Mouse (Mus musculus) midbrain, embryonic 14.5 days (tissue): ENCODE data around the gene Igsf8. TPM values are rescaled to one million over a fixed set of nuclear protein-coding genes. Genes with fewer than 3 reads are reported as not detected.

Source experiments
- ATAC-seq: fragments of 200-750 bp; cut with Nextera tagmentation; 2 replicates; pipeline ENCODE4 v1.8.0; 2017; ENCODE audit warnings: moderate number of reproducible peaks, moderate library complexity; ENCODE audit not compliant: low FRiP score, low TSS enrichment
- DNase-seq: peaks from one replicate; pipeline ENCODE4 v3.0.0-alpha.2; 2015
- H3K27ac ChIP-seq: fragments of 300-500 bp; sonication (generic); replicated peaks from 2 replicates; pipeline ENCODE4 v1.5.1; 2014; ENCODE audit warnings: mild to moderate bottlenecking, low read depth, low read length, moderate library complexity
- H3K27me3 ChIP-seq: fragments of 300-500 bp; sonication (generic); 2 replicates; pipeline ENCODE4 v1.6.1; 2014; ENCODE audit warnings: low read length, control low read depth, mixed read lengths; ENCODE audit not compliant: control insufficient read depth, insufficient read depth
- H3K36me3 ChIP-seq: fragments of 300-500 bp; sonication (generic); 2 replicates; pipeline ENCODE4 v1.6.1; 2014; ENCODE audit warnings: low read length, control low read depth; ENCODE audit not compliant: control insufficient read depth, insufficient read depth
- H3K4me1 ChIP-seq: fragments of 300-500 bp; sonication (generic); 2 replicates; pipeline ENCODE4 v1.6.1; 2014; ENCODE audit warnings: mild to moderate bottlenecking, antibody characterized with exemption, low read length, control low read depth; ENCODE audit not compliant: control insufficient read depth, insufficient read depth
- H3K4me2 ChIP-seq: fragments of 300-500 bp; sonication (generic); 2 replicates; pipeline ENCODE4 v1.6.1; 2014; ENCODE audit warnings: mild to moderate bottlenecking, low read length, moderate library complexity
- H3K4me3 ChIP-seq: fragments of 300-500 bp; sonication (generic); replicated peaks from 2 replicates; pipeline ENCODE4 v1.5.1; 2014; ENCODE audit warnings: low read depth, low read length
- H3K9ac ChIP-seq: fragments of 300-500 bp; sonication (generic); replicated peaks from 2 replicates; pipeline ENCODE4 v1.6.1; 2014; ENCODE audit warnings: mild to moderate bottlenecking, low read length, moderate library complexity
- H3K9me3 ChIP-seq: fragments of 300-500 bp; sonication (generic); 2 replicates; pipeline ENCODE4 v1.6.1; 2016; ENCODE audit warnings: low read length, control low read depth, mixed read lengths; ENCODE audit not compliant: control insufficient read depth
- WGBS: fragments of 180-500 bp; shearing (Covaris S2); extraction: QIAGEN DNeasy Blood & Tissue Kit; methylation state at CpG from one replicate; pipeline ENCODE4 v1.1.7; 2014; 5-methylcytosine and 5-hydroxymethylcytosine counted together
- polyA plus RNA-seq: library from polyadenylated mRNA; unstranded; fragments of >200 nt; fragmentation: Nextera tagmentation; extraction: Ambion mirVana; gene quantifications from 2 replicates; pipeline ENCODE4 v1.2.1, GENCODE M21; 2014

Igsf8 gene
- polyA plus RNA-seq, 1 experiment from 2014 or later, result 61.0 TPM

- Histone ChIP-seq H3K9me3 (no peaks in the 10 kb centered on the region), H3K27me3 (peaks cover 2% of the 10 kb centered on the region; the same call in 1 of the 2 replicates), H3K4me2 (no peak overlapping the region), H3K4me3 (no peak overlapping the region), H3K36me3 (no peaks in the 10 kb centered on the region), H3K27ac (no peak overlapping the region), H3K4me1 (peaks cover 24% of the 10 kb centered on the region), H3K9ac (no peak overlapping the region)
- 88% methylated on average over 10 of the region's 10 CpGs for WGBS
- ATAC-seq (no peak), DNase-seq (no peak)
Measured at GRCm38 (mm10) chr1:172346707-172347106, 85.3 kb downstream of the Igsf8 start.

GRCm38 (mm10) chr1:172347382-172347781, 85.9 kb downstream of the Igsf8 start:
- H3K9ac ChIP-seq, result no peak overlapping the region
- ATAC-seq, result no peak
- 93% methylated on average over 12 of the region's 12 CpGs for WGBS
- no peaks in the 10 kb centered on the region for H3K36me3 ChIP-seq
- no peak overlapping the region for H3K27ac ChIP-seq
- DNase-seq, result no peak
- H3K4me3 ChIP-seq, result no peak overlapping the region
- peaks cover 24% of the 10 kb centered on the region for H3K4me1 ChIP-seq
- no peaks in the 10 kb centered on the region for H3K27me3 ChIP-seq
- H3K9me3 ChIP-seq, result no peaks in the 10 kb centered on the region
- no peak overlapping the region for H3K4me2 ChIP-seq

GRCm38 (mm10) chr1:172349504-172349903, 88.1 kb downstream of the Igsf8 start:
- ATAC-seq (peak; percentile 18), DNase-seq (no peak)
- H3K27ac ChIP-seq, result peak overlapping the region; percentile 86
- 29% methylated on average over 5 of the region's 5 CpGs for WGBS
- peak overlapping the region; percentile 36; the same call in 1 of the 2 replicates for H3K9ac ChIP-seq
- H3K36me3 ChIP-seq, result no peaks in the 10 kb centered on the region
- peak overlapping the region; percentile 34 for H3K4me2 ChIP-seq
- H3K4me1 ChIP-seq, result peaks cover 24% of the 10 kb centered on the region
- H3K9me3 ChIP-seq, result no peaks in the 10 kb centered on the region
- no peak overlapping the region for H3K4me3 ChIP-seq
- H3K27me3 ChIP-seq, result no peaks in the 10 kb centered on the region

- Histone ChIP-seq H3K4me1 (peaks cover 27% of the 10 kb centered on the region), H3K9ac (peak overlapping the region; percentile 36; the same call in 1 of the 2 replicates), H3K4me3 (no peak overlapping the region), H3K27ac (peak overlapping the region; percentile 86), H3K9me3 (no peaks in the 10 kb centered on the region), H3K4me2 (peak overlapping the region; percentile 34), H3K36me3 (no peaks in the 10 kb centered on the region), H3K27me3 (no peaks in the 10 kb centered on the region)
- DNase-seq, result peak; percentile 83
- ATAC-seq, result peak; percentile 93
- WGBS, result 2% methylated on average over 19 of the region's 19 CpGs
Measured at GRCm38 (mm10) chr1:172349916-172350812, 88.7 kb downstream of the Igsf8 start.

GRCm38 (mm10) chr1:172352001-172352400, 90.6 kb downstream of the Igsf8 start:
- no peaks in the 10 kb centered on the region for H3K27me3 ChIP-seq
- H3K4me1 ChIP-seq, result peaks cover 41% of the 10 kb centered on the region
- ATAC-seq, result no peak
- no peak overlapping the region for H3K9ac ChIP-seq
- H3K36me3 ChIP-seq, result no peaks in the 10 kb centered on the region
- H3K4me3 ChIP-seq, result no peak overlapping the region
- 75% methylated on average over 6 of the region's 6 CpGs for WGBS
- DNase-seq, result no peak
- H3K27ac ChIP-seq, result no peak overlapping the region
- no peak overlapping the region for H3K4me2 ChIP-seq
- no peaks in the 10 kb centered on the region for H3K9me3 ChIP-seq

GRCm38 (mm10) chr1:172352453-172352852, 91.0 kb downstream of the Igsf8 start:
- Histone ChIP-seq H3K4me3 (no peak overlapping the region), H3K36me3 (no peaks in the 10 kb centered on the region), H3K27me3 (no peaks in the 10 kb centered on the region), H3K9ac (no peak overlapping the region), H3K4me1 (peaks cover 41% of the 10 kb centered on the region), H3K9me3 (no peaks in the 10 kb centered on the region), H3K27ac (no peak overlapping the region), H3K4me2 (no peak overlapping the region)
- DNase-seq (no peak), ATAC-seq (no peak)
- 93% methylated on average over 3 of the region's 3 CpGs for WGBS

GRCm38 (mm10) chr1:172355336-172355735, 93.9 kb downstream of the Igsf8 start:
- Histone ChIP-seq H3K4me1 (peaks cover 24% of the 10 kb centered on the region), H3K4me3 (no peak overlapping the region), H3K9me3 (no peaks in the 10 kb centered on the region), H3K4me2 (no peak overlapping the region), H3K27ac (0 out of 2 replicates have a peak overlapping the region, but pooled peaks have one; percentile 6), H3K36me3 (no peaks in the 10 kb centered on the region), H3K9ac (no peak overlapping the region), H3K27me3 (no peaks in the 10 kb centered on the region)
- ATAC-seq, result peak; percentile 57; the same call in 1 of the 2 replicates
- peak; percentile 83 for DNase-seq
- WGBS, result 5% methylated on average over 3 of the region's 3 CpGs

GRCm38 (mm10) chr1:172357550-172357949, 96.1 kb downstream of the Igsf8 start:
- H3K27me3 ChIP-seq, result no peaks in the 10 kb centered on the region

GRCm38 (mm10) chr1:172358341-172358740, 96.9 kb downstream of the Igsf8 start:
- DNase-seq, result no peak
- Histone ChIP-seq H3K27ac (no peak overlapping the region), H3K36me3 (no peaks in the 10 kb centered on the region), H3K27me3 (no peaks in the 10 kb centered on the region), H3K4me2 (no peak overlapping the region), H3K4me1 (peaks cover 16% of the 10 kb centered on the region), H3K9me3 (no peaks in the 10 kb centered on the region), H3K4me3 (no peak overlapping the region), H3K9ac (no peak overlapping the region)
- 68% methylated on average over 10 of the region's 10 CpGs for WGBS
- no peak for ATAC-seq

More at GRCm38 (mm10) chr1:172357550-172357949, 96.1 kb downstream of the Igsf8 start:
- H3K4me3 ChIP-seq, result no peak overlapping the region
- H3K9ac ChIP-seq, result no peak overlapping the region
- H3K4me1 ChIP-seq, result peaks cover 16% of the 10 kb centered on the region
- H3K9me3 ChIP-seq, result no peaks in the 10 kb centered on the region
- H3K36me3 ChIP-seq, result no peaks in the 10 kb centered on the region
- H3K27ac ChIP-seq, result no peak overlapping the region
- no peak overlapping the region for H3K4me2 ChIP-seq
- ATAC-seq (no peak), DNase-seq (peak; percentile 81)
- WGBS, result 0% methylated on average over 1 of the region's 1 CpGs
